Mouse (Mus musculus): ENCODE measurements around the gene Cwc22.
"Not testable (repeated sequence)": the region's sequence is repeated elsewhere in the genome, so short reads cannot be mapped to it uniquely, and the experiment has no call there.

The Cwc22 gene

DNA sequence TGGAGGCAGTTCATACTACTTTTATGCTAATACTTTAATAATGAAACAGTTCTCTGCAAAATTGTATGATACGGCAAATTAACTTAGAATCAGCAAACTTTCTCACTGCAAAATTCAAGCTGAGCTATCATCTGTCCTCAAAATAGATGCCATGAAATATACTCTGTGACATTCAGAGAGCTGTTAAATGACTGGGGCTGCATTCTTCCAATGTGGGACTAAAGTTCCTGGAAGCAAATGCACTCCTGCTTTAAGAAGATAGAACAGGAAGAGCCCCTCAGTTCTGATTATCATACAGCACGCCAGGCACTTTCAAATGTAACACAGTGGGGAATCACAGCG is 48.6 kb downstream of the Cwc22 start:
- DNase-seq (ENCODE audit: low spot score) = no peak

DNA sequence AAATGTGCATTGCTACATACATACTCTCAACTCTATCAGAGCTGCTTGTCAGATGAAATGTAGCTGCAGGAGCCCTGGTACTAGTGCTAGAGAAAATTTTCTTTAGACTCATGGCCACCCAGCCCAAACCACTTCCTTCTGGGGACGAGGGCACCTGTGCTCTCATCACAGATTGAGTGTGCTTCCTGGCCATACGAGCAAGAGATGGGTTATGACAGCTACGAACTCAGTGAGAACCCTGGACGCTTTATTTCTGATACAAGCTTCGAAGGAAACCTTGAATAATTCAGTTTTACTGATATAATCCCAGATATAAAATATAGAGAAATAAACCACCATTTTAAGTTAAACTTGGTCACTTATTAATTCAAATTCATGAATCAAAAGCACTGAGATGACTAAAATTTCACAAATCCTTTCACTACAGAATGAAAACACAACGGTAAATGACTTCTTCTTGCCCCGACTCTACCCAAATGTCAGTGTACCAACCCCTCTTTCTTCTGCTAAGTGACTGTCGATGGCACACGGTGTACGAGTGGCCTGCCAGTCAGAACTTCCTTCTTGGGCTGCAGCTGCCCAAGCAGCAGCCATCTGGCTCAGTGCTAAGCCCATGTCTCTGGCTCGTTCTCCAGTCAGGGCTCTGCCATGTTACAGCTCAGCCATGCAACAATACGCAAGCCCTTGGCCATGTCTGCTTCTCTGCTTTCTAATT is 49.2 kb downstream of the Cwc22 start:
- no peak for DNase-seq (ENCODE audit: low spot score)

DNA sequence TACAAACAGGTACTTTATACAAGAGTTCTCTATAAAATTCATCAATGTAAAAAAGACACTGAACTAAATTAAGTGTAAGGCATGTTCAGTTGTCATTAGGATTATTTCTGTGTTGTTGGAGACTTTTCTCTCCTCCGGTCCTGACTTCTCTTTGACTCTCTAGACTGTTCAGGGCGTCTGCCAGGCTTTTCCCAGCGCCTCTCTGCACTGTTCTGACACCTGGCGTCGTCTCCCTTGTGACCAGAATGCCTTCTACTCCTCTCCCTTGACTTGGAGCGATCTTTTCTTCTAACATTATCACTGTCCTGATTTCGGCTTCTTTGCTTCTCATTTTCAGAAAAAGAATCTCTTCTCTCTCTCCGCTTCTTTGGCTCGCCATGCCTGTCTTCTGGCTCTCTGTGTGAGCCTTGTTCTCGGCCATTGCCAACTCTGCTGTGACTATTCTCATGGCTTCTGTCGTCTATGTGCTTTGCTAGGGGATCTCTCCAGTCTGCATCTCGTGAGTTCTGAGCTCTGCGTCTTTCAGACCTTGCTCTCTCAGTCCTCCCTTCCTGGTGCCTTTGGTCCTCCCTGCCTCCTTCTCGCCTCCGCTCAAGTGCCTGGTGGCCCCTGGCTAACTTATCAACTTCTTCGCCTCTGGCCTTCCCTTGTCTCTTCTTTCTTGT is 50.1 kb downstream of the Cwc22 start:
- not testable (repeated sequence) for DNase-seq (ENCODE audit: low spot score)

DNA sequence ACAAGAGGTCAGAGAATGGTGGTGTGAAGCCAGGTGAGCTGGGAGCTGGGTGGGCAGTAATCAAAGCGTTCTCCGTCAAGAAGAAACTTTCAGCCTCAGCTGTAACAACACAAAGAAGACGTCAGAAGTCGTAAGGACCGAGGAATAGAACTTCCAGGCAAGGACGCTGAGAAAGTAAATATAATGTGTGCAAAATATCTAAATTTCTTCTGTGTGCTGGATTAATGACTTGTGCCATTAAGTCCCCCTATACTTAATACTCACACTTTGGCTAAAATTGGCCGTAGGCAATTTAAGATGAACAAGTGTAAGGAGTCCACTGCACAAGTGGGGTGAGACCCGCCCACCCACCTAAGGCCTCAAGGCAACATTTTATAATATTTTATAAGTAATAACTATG is 51.3 kb downstream of the Cwc22 start:
- DNase-seq (ENCODE audit: low spot score) = no peak

DNA sequence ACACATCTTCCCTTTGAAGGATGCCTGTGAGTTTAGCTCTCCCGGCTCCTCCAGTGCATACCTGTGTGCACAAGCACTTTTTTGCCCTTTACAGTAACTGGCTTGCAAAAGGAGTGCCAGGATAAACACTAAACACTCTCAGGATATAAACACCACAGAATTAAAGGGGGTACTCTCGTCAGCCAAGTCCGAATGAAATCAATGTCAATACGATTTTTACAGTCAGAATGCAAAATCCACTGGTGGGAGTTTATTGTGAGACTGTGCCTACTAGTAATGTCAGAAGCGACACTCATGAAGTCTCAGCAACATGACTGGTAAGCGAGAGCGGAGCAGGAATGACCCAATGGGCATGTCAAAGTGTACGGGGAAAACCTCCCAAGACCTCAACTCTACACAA is 52.7 kb downstream of the Cwc22 start:
- no peak for DNase-seq (ENCODE audit: low spot score)

DNA sequence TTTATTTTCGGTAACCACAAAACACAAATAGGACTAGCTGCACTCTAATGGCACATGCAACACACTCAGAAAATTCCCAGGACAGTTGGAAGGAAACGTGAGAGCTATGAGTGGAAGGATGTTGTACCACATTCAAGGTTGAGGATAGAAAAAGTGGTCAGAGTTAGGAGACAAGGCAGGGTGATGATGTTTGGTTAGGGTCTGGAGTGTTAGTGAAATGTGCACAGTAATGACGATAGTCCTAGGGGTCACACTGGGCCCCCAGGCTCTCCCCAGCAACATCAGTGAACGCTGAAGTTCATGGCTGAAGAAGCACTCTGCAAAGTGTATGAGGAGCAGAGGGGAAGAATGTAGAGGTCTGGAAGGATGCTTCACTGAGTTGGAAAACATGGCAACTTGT is 53.6 kb downstream of the Cwc22 start:
- no peak for DNase-seq (ENCODE audit: low spot score)

DNA sequence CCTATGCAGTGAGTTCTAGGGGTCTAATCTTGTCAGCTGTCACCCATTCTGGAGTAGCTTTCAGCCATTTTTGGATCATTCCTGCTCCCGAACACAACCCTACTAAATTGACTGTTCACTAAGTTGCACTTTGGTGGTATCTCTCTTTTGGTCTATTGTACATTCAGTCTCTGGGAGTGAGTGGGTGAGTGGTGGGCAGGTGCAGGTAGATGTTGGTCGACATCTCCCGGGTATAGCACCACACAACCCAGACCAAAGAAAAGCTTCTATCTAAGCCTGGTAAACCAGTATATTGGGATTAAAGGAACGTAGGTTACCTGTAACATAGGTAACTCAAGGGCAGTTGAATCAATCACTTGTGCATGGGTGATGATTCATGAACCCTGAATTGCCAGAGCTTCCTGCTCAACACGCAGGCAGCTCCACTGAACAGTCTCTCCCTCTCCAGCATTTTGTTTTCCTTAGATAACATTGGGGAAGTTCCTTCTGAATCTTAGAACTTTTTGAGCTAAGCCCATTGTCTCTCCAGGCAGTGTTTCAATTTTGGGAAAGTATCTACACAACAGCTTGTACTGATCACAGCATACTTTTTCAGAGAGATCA is 55.2 kb downstream of the Cwc22 start:
- DNase-seq (ENCODE audit: low spot score) = no peak

- no peak for DNase-seq (ENCODE audit: low spot score)
Observed at GRCm38 (mm10) chr2:77889949-77890348, 56.2 kb downstream of the Cwc22 start.

DNA sequence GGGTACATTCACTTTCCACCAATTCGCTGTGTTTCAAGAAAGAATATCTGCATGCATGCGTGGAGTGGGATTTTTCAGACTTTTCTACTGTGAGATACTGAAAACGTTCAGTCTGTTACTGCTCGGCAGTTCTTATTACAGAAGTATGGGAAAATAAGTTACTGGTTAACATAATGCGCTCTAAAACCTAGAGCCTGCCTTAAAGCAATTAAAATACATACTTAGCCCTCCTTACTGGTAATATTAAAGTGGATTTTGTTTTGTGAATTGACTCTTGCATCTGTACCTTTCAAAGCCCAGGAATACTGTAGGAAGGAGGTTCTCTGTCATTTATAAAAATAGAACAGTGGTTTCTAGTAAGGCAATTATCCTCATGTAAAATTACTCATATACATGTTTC is 56.8 kb downstream of the Cwc22 start:
- DNase-seq (ENCODE audit: low spot score) = no peak

- no peak for DNase-seq (ENCODE audit: low spot score)
Observed at GRCm38 (mm10) chr2:77888826-77889225, 57.3 kb downstream of the Cwc22 start.

- no peak for DNase-seq (ENCODE audit: low spot score)
Observed at GRCm38 (mm10) chr2:77888056-77888455, 58.1 kb downstream of the Cwc22 start.

DNA sequence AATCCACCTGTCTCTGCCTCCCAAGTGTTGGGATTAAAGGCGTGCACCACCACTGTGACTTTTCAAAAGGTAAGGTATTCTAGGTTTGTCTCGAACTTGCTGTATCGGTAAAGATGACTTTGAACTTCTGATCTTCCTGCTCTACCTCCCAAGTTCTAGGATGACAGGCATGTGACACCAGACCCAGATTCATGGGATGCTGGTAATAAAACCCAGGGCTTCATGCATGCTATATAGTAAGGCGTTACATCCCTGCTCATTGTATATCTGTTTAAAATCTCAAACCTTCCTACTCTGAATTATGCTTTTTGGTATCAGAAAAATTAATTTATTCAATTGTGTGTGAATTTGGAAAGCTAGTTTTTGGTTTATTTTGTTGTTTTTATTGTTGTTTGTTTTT is 59.0 kb downstream of the Cwc22 start:
- no peak for DNase-seq (ENCODE audit: low spot score)

GRCm38 (mm10) chr2:77885491-77886130 is 60.6 kb downstream of the Cwc22 start:
- DNase-seq (ENCODE audit: low spot score) = no peak

DNA sequence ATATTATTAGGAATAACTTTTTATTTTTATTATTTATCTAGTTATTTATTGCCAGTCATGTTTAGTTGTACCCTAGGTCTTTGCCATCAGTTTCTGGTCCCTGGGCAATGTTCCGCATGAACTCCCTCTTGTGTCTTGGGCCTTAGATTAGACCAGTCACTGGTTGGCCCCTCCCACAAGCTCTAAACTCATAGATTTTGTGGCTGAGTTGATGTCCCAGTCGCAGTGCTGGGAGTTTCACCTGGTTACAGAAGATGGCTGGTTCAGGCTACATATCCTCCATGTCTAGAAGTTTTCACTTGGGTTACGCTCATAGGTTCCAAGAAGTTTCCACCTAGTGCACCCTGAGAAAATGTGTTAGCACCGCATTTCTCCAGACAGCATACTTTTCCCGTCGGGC is 61.1 kb downstream of the Cwc22 start:
- no peak for DNase-seq (ENCODE audit: low spot score)

- no peak for DNase-seq (ENCODE audit: low spot score)
Observed at GRCm38 (mm10) chr2:77884491-77884890, 61.7 kb downstream of the Cwc22 start.

DNA sequence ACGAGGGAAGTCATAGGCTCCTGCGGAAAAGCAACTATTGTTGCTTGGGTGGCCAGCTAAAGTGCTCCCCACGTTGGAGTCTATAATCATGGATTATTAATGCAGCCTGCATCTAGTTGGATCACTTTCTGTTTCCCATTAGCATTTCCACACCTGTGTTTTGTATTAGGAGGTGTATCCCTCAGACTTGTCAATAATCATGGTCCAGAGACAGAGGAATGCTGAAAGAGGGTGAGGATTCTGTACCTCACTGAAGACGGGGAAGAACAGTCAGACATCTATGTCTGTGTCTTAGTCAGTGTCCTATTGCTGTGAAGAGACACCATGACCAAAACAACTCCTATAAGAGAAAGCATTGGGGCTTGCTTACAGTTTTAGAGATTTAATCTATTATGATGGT is 63.2 kb downstream of the Cwc22 start:
- no peak for DNase-seq (ENCODE audit: low spot score)

GRCm38 (mm10) chr2:77881301-77882199 is 64.6 kb downstream of the Cwc22 start:
- no peak for DNase-seq (ENCODE audit: low spot score)

- no peak for DNase-seq (ENCODE audit: low spot score)
Observed at GRCm38 (mm10) chr2:77880351-77880750, 65.8 kb downstream of the Cwc22 start.

DNA sequence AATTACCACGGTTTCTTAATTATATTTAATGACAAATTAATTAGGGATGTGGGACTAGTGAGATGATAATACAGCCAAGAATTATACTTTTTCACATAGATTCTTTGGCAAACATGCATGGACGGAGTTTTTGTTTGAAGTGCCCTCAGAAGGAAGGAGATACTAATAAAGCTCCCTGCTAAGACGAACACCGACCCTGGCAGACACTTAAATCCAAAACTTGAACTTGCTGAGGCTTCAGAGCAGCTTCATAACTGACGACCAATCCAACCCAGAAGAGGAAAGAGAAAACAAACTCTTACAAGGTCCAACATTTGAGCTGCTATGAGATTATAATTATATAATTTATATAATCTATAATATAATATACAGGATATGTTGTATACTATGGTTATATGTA is 66.4 kb downstream of the Cwc22 start:
- DNase-seq (ENCODE audit: low spot score) = no peak

- DNase-seq (ENCODE audit: low spot score) = no peak
Observed at GRCm38 (mm10) chr2:77877156-77877855, 68.9 kb downstream of the Cwc22 start.

GRCm38 (mm10) chr2:77876331-77876730 is 69.8 kb downstream of the Cwc22 start:
- DNase-seq (ENCODE audit: low spot score) = no peak
